Mouse (Mus musculus) layer of hippocampus, adult 9-10 months (tissue): ENCODE results near the gene Vstm4.

Source experiments
- DNase-seq: peaks from one replicate; pipeline ENCODE4 v3.0.0; 2022; ENCODE audit warnings: low spot score

Vstm4 gene

GRCm38 (mm10) chr14:32856681-32857328 lies at the start of gene Vstm4:
Vstm4 (plus strand) TSS chr14:32856756.
- no peak for DNase-seq

GRCm38 (mm10) chr14:32810111-32810510 lies 46.4 kb upstream of the Vstm4 start:
- DNase-seq = no peak

- no peak for DNase-seq
Observed at GRCm38 (mm10) chr14:32812429-32812828, 44.1 kb upstream of the Vstm4 start.

- no peak for DNase-seq
Observed at GRCm38 (mm10) chr14:32814961-32815360, 41.6 kb upstream of the Vstm4 start.

GRCm38 (mm10) chr14:32816533-32816932 lies 40.0 kb upstream of the Vstm4 start:
- no peak for DNase-seq

- no peak for DNase-seq
Observed at GRCm38 (mm10) chr14:32817258-32817657, 39.3 kb upstream of the Vstm4 start.

GRCm38 (mm10) chr14:32819297-32819696 lies 37.3 kb upstream of the Vstm4 start:
- DNase-seq = no peak

- DNase-seq = no peak
Observed at GRCm38 (mm10) chr14:32822812-32823211, 33.7 kb upstream of the Vstm4 start.

- no peak for DNase-seq
Observed at GRCm38 (mm10) chr14:32823861-32824260, 32.7 kb upstream of the Vstm4 start.

GRCm38 (mm10) chr14:32824267-32825150 lies 32.0 kb upstream of the Vstm4 start:
- DNase-seq = no peak

- no peak for DNase-seq
Observed at GRCm38 (mm10) chr14:32825426-32826032, 31.0 kb upstream of the Vstm4 start.

- DNase-seq = no peak
Observed at GRCm38 (mm10) chr14:32827165-32827564, 29.4 kb upstream of the Vstm4 start.

GRCm38 (mm10) chr14:32827994-32828650 lies 28.4 kb upstream of the Vstm4 start:
- DNase-seq = no peak

- no peak for DNase-seq
Observed at GRCm38 (mm10) chr14:32833847-32834246, 22.7 kb upstream of the Vstm4 start, which contains the start of gene Fam170b. Fam170b (plus strand) TSS chr14:32833962.

GRCm38 (mm10) chr14:32835181-32835580 lies 21.4 kb upstream of the Vstm4 start:
- DNase-seq = no peak

- no peak for DNase-seq
Observed at GRCm38 (mm10) chr14:32835596-32835995, 21.0 kb upstream of the Vstm4 start.

GRCm38 (mm10) chr14:32836191-32836590 lies 20.4 kb upstream of the Vstm4 start:
- no peak for DNase-seq

- no peak for DNase-seq
Observed at GRCm38 (mm10) chr14:32842052-32842451, 14.5 kb upstream of the Vstm4 start.

GRCm38 (mm10) chr14:32854059-32854458 lies 2.5 kb upstream of the Vstm4 start:
- DNase-seq = no peak

- DNase-seq = no peak
Observed at GRCm38 (mm10) chr14:32856246-32856645, 310 bp upstream of the Vstm4 start.

- DNase-seq = no peak
Observed at GRCm38 (mm10) chr14:32858361-32858760, 1.8 kb downstream of the Vstm4 start.

GRCm38 (mm10) chr14:32858941-32859510 lies 2.5 kb downstream of the Vstm4 start:
- no peak for DNase-seq
